Mouse (Mus musculus): Measurements from ENCODE around the gene Gstt1. TPM values are rescaled to one million over a fixed set of nuclear protein-coding genes. Genes with fewer than 3 reads are reported as not detected.

Gstt1 gene
- polyA plus RNA-seq, 1 experiment from 2014 or later = 3.8 TPM

GRCm38 (mm10) chr10:75794880-75795279 lies 3.5 kb downstream of the Gstt1 start:
- DNase-seq (ENCODE audit: extremely low spot score, low spot score) = no peak
- Histone ChIP-seq H3K4me1 (peaks cover 35% of the 10 kb centered on the region), H3K27ac (peak overlapping the region; percentile 51; the same call in 1 of the 2 replicates), H3K27me3 (ENCODE audit: poor library complexity, severe bottlenecking) (peaks cover 34% of the 10 kb centered on the region), H3K36me3 (replicated peaks) (no peaks in the 10 kb centered on the region), H3K9me3 (no peaks in the 10 kb centered on the region), H3K4me3 (no peak overlapping the region)
- 26% methylated on average over 3 of the region's 3 CpGs for whole genome bisulfite sequencing

GRCm38 (mm10) chr10:75790773-75791172 lies 7.6 kb downstream of the Gstt1 start:
- H3K27ac ChIP-seq = no peak overlapping the region
- H3K4me1 ChIP-seq = peaks cover 16% of the 10 kb centered on the region
- no peaks in the 10 kb centered on the region for H3K36me3 ChIP-seq (replicated peaks)
- H3K9me3 ChIP-seq = no peaks in the 10 kb centered on the region
- WGBS = 28% methylated on average over 7 of the region's 7 CpGs
- H3K4me3 ChIP-seq = no peak overlapping the region
- DNase-seq (ENCODE audit: extremely low spot score, low spot score) = no peak
- peaks cover 3% of the 10 kb centered on the region for H3K27me3 ChIP-seq (ENCODE audit: poor library complexity, severe bottlenecking)

GRCm38 (mm10) chr10:75789841-75790240 lies 8.5 kb downstream of the Gstt1 start:
- no peak overlapping the region for H3K27ac ChIP-seq
- H3K9me3 ChIP-seq = no peaks in the 10 kb centered on the region
- H3K4me3 ChIP-seq = no peak overlapping the region
- H3K27me3 ChIP-seq (ENCODE audit: poor library complexity, severe bottlenecking) = no peaks in the 10 kb centered on the region
- peaks cover 9% of the 10 kb centered on the region for H3K4me1 ChIP-seq
- DNase-seq (ENCODE audit: extremely low spot score, low spot score) = no peak
- H3K36me3 ChIP-seq (replicated peaks) = no peaks in the 10 kb centered on the region
- 95% methylated on average over 5 of the region's 5 CpGs for WGBS

GRCm38 (mm10) chr10:75789081-75789735 lies 9.2 kb downstream of the Gstt1 start:
- DNase-seq (ENCODE audit: extremely low spot score, low spot score) = no peak
- WGBS = 79% methylated on average over 6 of the region's 6 CpGs
- Histone ChIP-seq H3K4me3 (no peak overlapping the region), H3K9me3 (no peaks in the 10 kb centered on the region), H3K27me3 (ENCODE audit: poor library complexity, severe bottlenecking) (no peaks in the 10 kb centered on the region), H3K36me3 (replicated peaks) (no peaks in the 10 kb centered on the region), H3K27ac (no peak overlapping the region), H3K4me1 (0 out of 2 replicates have a peak, but pooled peaks cover 3% of the 10 kb centered on the region)

GRCm38 (mm10) chr10:75788277-75788676 lies 10.1 kb downstream of the Gstt1 start:
- H3K4me1 ChIP-seq = 0 out of 2 replicates have a peak, but pooled peaks cover 3% of the 10 kb centered on the region
- whole genome bisulfite sequencing = 95% methylated on average over 8 of the region's 8 CpGs
- no peaks in the 10 kb centered on the region for H3K36me3 ChIP-seq (replicated peaks)
- H3K9me3 ChIP-seq = no peaks in the 10 kb centered on the region
- no peak overlapping the region for H3K27ac ChIP-seq
- H3K27me3 ChIP-seq (ENCODE audit: poor library complexity, severe bottlenecking) = no peaks in the 10 kb centered on the region
- no peak overlapping the region for H3K4me3 ChIP-seq
- no peak for DNase-seq (ENCODE audit: extremely low spot score, low spot score)

GRCm38 (mm10) chr10:75785442-75785841 lies 12.9 kb downstream of the Gstt1 start:
- no peak overlapping the region for H3K4me3 ChIP-seq
- peaks cover 9% of the 10 kb centered on the region for H3K4me1 ChIP-seq
- H3K36me3 ChIP-seq (replicated peaks) = no peaks in the 10 kb centered on the region
- DNase-seq (ENCODE audit: extremely low spot score, low spot score) = no peak
- H3K27me3 ChIP-seq (ENCODE audit: poor library complexity, severe bottlenecking) = peaks cover 24% of the 10 kb centered on the region
- 91% methylated on average over 1 of the region's 1 CpGs for WGBS
- H3K9me3 ChIP-seq = no peaks in the 10 kb centered on the region
- H3K27ac ChIP-seq = no peak overlapping the region

GRCm38 (mm10) chr10:75780769-75781578 lies 17.4 kb downstream of the Gstt1 start, which contains the start of the genes Gm20441 and Gstt3:
Gene Gm20441 (minus strand): TSS chr10:75780954.
Gene Gstt3 (minus strand): TSS chr10:75781414.
- no peaks in the 10 kb centered on the region for H3K36me3 ChIP-seq (replicated peaks)
- H3K27me3 ChIP-seq (ENCODE audit: poor library complexity, severe bottlenecking) = peaks cover 56% of the 10 kb centered on the region
- DNase-seq (ENCODE audit: extremely low spot score, low spot score) = peak; percentile 67
- 1% methylated on average over 28 of the region's 28 CpGs for WGBS
- peaks cover 19% of the 10 kb centered on the region for H3K4me1 ChIP-seq
- peak within 1 kb of the TSS; percentile 61 for H3K4me3 ChIP-seq
- no peaks in the 10 kb centered on the region for H3K9me3 ChIP-seq
- 0 out of 2 replicates have a peak within 1 kb of the TSS, but pooled peaks have one; percentile 32 for H3K27ac ChIP-seq

GRCm38 (mm10) chr10:75779206-75780174 lies 18.9 kb downstream of the Gstt1 start:
- H3K27ac ChIP-seq = no peak overlapping the region
- no peak for DNase-seq (ENCODE audit: extremely low spot score, low spot score)
- H3K36me3 ChIP-seq (replicated peaks) = no peaks in the 10 kb centered on the region
- H3K4me1 ChIP-seq = peaks cover 19% of the 10 kb centered on the region
- H3K4me3 ChIP-seq = peak overlapping the region; percentile 61
- 41% methylated on average over 15 of the region's 15 CpGs for WGBS
- H3K27me3 ChIP-seq (ENCODE audit: poor library complexity, severe bottlenecking) = peaks cover 56% of the 10 kb centered on the region
- no peaks in the 10 kb centered on the region for H3K9me3 ChIP-seq

GRCm38 (mm10) chr10:75777885-75778284 lies 20.5 kb downstream of the Gstt1 start:
- no peak for DNase-seq (ENCODE audit: extremely low spot score, low spot score)
- H3K27me3 ChIP-seq (ENCODE audit: poor library complexity, severe bottlenecking) = peaks cover 56% of the 10 kb centered on the region
- no peaks in the 10 kb centered on the region for H3K9me3 ChIP-seq
- no peaks in the 10 kb centered on the region for H3K36me3 ChIP-seq (replicated peaks)
- no peak overlapping the region for H3K4me3 ChIP-seq
- WGBS = 90% methylated on average over 2 of the region's 2 CpGs
- peaks cover 27% of the 10 kb centered on the region for H3K4me1 ChIP-seq
- H3K27ac ChIP-seq = no peak overlapping the region

GRCm38 (mm10) chr10:75776562-75776961 lies 21.8 kb downstream of the Gstt1 start:
- no peak for DNase-seq (ENCODE audit: extremely low spot score, low spot score)
- H3K27me3 ChIP-seq (ENCODE audit: poor library complexity, severe bottlenecking) = peaks cover 43% of the 10 kb centered on the region
- no peak overlapping the region for H3K4me3 ChIP-seq
- WGBS = 92% methylated on average over 6 of the region's 6 CpGs
- H3K9me3 ChIP-seq = no peaks in the 10 kb centered on the region
- no peak overlapping the region for H3K27ac ChIP-seq
- no peaks in the 10 kb centered on the region for H3K36me3 ChIP-seq (replicated peaks)
- peaks cover 39% of the 10 kb centered on the region for H3K4me1 ChIP-seq

- H3K4me3 ChIP-seq = no peak overlapping the region
- H3K27me3 ChIP-seq (ENCODE audit: poor library complexity, severe bottlenecking) = peaks cover 24% of the 10 kb centered on the region
- no peaks in the 10 kb centered on the region for H3K36me3 ChIP-seq (replicated peaks)
- DNase-seq (ENCODE audit: extremely low spot score, low spot score) = no peak
- WGBS = 88% methylated on average over 9 of the region's 9 CpGs
- H3K27ac ChIP-seq = no peak overlapping the region
- peaks cover 22% of the 10 kb centered on the region for H3K4me1 ChIP-seq
- H3K9me3 ChIP-seq = no peaks in the 10 kb centered on the region
Measured at GRCm38 (mm10) chr10:75774587-75774986, 23.8 kb downstream of the Gstt1 start.

GRCm38 (mm10) chr10:75774102-75774501 lies 24.3 kb downstream of the Gstt1 start:
- 88% methylated on average over 5 of the region's 5 CpGs for whole genome bisulfite sequencing
- DNase-seq (ENCODE audit: extremely low spot score, low spot score) = no peak
- no peaks in the 10 kb centered on the region for H3K36me3 ChIP-seq (replicated peaks)
- no peaks in the 10 kb centered on the region for H3K9me3 ChIP-seq
- H3K4me3 ChIP-seq = no peak overlapping the region
- H3K27me3 ChIP-seq (ENCODE audit: poor library complexity, severe bottlenecking) = peaks cover 19% of the 10 kb centered on the region
- H3K27ac ChIP-seq = no peak overlapping the region
- peaks cover 21% of the 10 kb centered on the region for H3K4me1 ChIP-seq

Data from forebrain, embryonic 10.5 days (tissue).